27 mouse cellular contexts compared by ENCODE assay signal in the genomic region with DNA sequence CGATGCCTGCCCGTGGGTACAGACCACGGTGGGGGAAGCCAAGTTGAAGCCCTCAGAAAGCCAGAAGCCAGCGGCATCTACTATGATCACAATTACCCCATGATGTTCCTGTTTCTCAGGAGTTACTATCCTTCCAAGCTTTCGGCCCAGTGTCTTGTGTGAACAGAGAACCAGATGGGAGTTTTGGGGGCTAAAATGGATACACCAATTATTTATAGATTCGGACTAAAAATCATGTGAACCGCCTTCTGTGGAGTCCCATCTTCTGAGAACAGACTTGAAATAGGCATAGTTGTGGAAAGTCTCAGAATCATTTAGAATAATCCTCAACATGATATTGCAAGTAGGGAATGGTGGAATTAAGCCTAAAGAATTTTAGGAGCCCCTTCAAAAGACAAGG.
"Had no signal": no experiment of that assay in that cellular context is flagged by ENCODE, and none has a peak within 500 bp of the region (broad histone marks: within the 10 kb centered on the region; RNA-seq: fewer than 3 reads in every experiment).

No protein-coding gene starts in this region.

- ATAC-seq: hindbrain, embryonic 16.5 days; inflammation-experienced regulatory T-cells, adult 6 months; intestine, embryonic 15.5 days; intestine, postnatal 0 days had no signal

- H3K27ac ChIP-seq: gastrocnemius, adult 2 months; heart, embryonic 10.5 days; hindbrain, embryonic 10.5 days; hindbrain, embryonic 12.5 days; hindbrain, embryonic 14.5 days; intestine, embryonic 15.5 days; limb, embryonic 10.5 days; limb, embryonic 12.5 days; liver, embryonic 13.5 days; liver, embryonic 15.5 days had no signal

- H3K4me3 ChIP-seq: gastrocnemius, adult 2 months; heart, embryonic 10.5 days; heart, embryonic 12.5 days; hindbrain, embryonic 10.5 days; hindbrain, embryonic 12.5 days; intestine, embryonic 15.5 days; limb, embryonic 10.5 days; limb, embryonic 12.5 days; liver, embryonic 13.5 days; liver, embryonic 15.5 days had no signal

- H3K9ac ChIP-seq: heart, embryonic 12.5 days; hindbrain, embryonic 12.5 days; hindbrain, embryonic 14.5 days; intestine, embryonic 15.5 days; limb, embryonic 12.5 days; liver, embryonic 13.5 days; liver, embryonic 15.5 days had no signal

- H3K9me3 ChIP-seq: heart, embryonic 10.5 days; heart, embryonic 12.5 days; hindbrain, embryonic 10.5 days; hindbrain, embryonic 12.5 days; intestine, embryonic 15.5 days; limb, embryonic 10.5 days; limb, embryonic 12.5 days; liver, embryonic 13.5 days; liver, embryonic 15.5 days had no signal

- DNase-seq: gastrocnemius, adult 2 months; gastrocnemius, postnatal 10 days; gastrocnemius, postnatal 25 days; heart, adult 18-20 months; heart, postnatal 10 days; heart, postnatal 4 days; kidney, adult 18-20 months; kidney, adult 8-10 months; kidney, postnatal 10 days; kidney, postnatal 25 days; kidney, postnatal 4 days; layer of hippocampus, adult 9-11 months; liver; liver, embryonic 13.5 days had no signal

- H3K4me2 ChIP-seq: heart, embryonic 12.5 days; hindbrain, embryonic 12.5 days; hindbrain, embryonic 14.5 days; intestine, embryonic 15.5 days; limb, embryonic 12.5 days; liver, embryonic 11.5 days; liver, embryonic 13.5 days; liver, embryonic 15.5 days had no signal

- H3K27me3 ChIP-seq: intestine, embryonic 15.5 days; liver, embryonic 13.5 days; liver, embryonic 15.5 days had no signal

- H3K36me3 ChIP-seq: heart, embryonic 10.5 days; heart, embryonic 12.5 days; hindbrain, embryonic 10.5 days; hindbrain, embryonic 12.5 days; intestine, embryonic 15.5 days; limb, embryonic 10.5 days; limb, embryonic 12.5 days; liver, embryonic 13.5 days; liver, embryonic 15.5 days had no signal

- H3K4me1 ChIP-seq: heart, embryonic 10.5 days; heart, embryonic 12.5 days; liver, embryonic 13.5 days had no signal
